Mouse (Mus musculus): Measurements from ENCODE around the gene Kif1b.

The Kif1b gene

GRCm38 (mm10) chr4:149307596-149308490, at the start of gene Kif1b:
Kif1b (minus strand) TSS chr4:149307693.
- DNase-seq (ENCODE audit: extremely low spot score, low spot score): peak; percentile 100

- no peak for DNase-seq (ENCODE audit: extremely low spot score, low spot score)
Measured at GRCm38 (mm10) chr4:149354671-149355070, 47.2 kb upstream of the Kif1b start.

- DNase-seq (ENCODE audit: extremely low spot score, low spot score): no peak
Measured at GRCm38 (mm10) chr4:149351596-149352150, 44.2 kb upstream of the Kif1b start.

GRCm38 (mm10) chr4:149348963-149349362, 41.5 kb upstream of the Kif1b start:
- DNase-seq (ENCODE audit: extremely low spot score, low spot score): no peak

- no peak for DNase-seq (ENCODE audit: extremely low spot score, low spot score)
Measured at GRCm38 (mm10) chr4:149345873-149346272, 38.4 kb upstream of the Kif1b start.

GRCm38 (mm10) chr4:149344311-149344710, 36.8 kb upstream of the Kif1b start:
- DNase-seq (ENCODE audit: extremely low spot score, low spot score): no peak

- DNase-seq (ENCODE audit: extremely low spot score, low spot score): no peak
Measured at GRCm38 (mm10) chr4:149340680-149341079, 33.2 kb upstream of the Kif1b start.

GRCm38 (mm10) chr4:149339426-149340214, 32.1 kb upstream of the Kif1b start:
- DNase-seq (ENCODE audit: extremely low spot score, low spot score): no peak

GRCm38 (mm10) chr4:149338137-149338536, 30.6 kb upstream of the Kif1b start:
- DNase-seq (ENCODE audit: extremely low spot score, low spot score): no peak

- DNase-seq (ENCODE audit: extremely low spot score, low spot score): no peak
Measured at GRCm38 (mm10) chr4:149337353-149337752, 29.9 kb upstream of the Kif1b start.

GRCm38 (mm10) chr4:149336302-149336701, 28.8 kb upstream of the Kif1b start:
- DNase-seq (ENCODE audit: extremely low spot score, low spot score): no peak

- DNase-seq (ENCODE audit: extremely low spot score, low spot score): no peak
Measured at GRCm38 (mm10) chr4:149334881-149335280, 27.4 kb upstream of the Kif1b start.

GRCm38 (mm10) chr4:149332726-149333125, 25.2 kb upstream of the Kif1b start:
- DNase-seq (ENCODE audit: extremely low spot score, low spot score): no peak

GRCm38 (mm10) chr4:149330495-149330894, 23.0 kb upstream of the Kif1b start:
- DNase-seq (ENCODE audit: extremely low spot score, low spot score): no peak

GRCm38 (mm10) chr4:149328735-149329134, 21.2 kb upstream of the Kif1b start:
- DNase-seq (ENCODE audit: extremely low spot score, low spot score): no peak

GRCm38 (mm10) chr4:149327281-149327680, 19.8 kb upstream of the Kif1b start:
- no peak for DNase-seq (ENCODE audit: extremely low spot score, low spot score)

- no peak for DNase-seq (ENCODE audit: extremely low spot score, low spot score)
Measured at GRCm38 (mm10) chr4:149325411-149326162, 18.1 kb upstream of the Kif1b start.

GRCm38 (mm10) chr4:149323730-149324129, 16.2 kb upstream of the Kif1b start:
- DNase-seq (ENCODE audit: extremely low spot score, low spot score): no peak

GRCm38 (mm10) chr4:149322718-149323117, 15.2 kb upstream of the Kif1b start:
- DNase-seq (ENCODE audit: extremely low spot score, low spot score): no peak

GRCm38 (mm10) chr4:149322286-149322685, 14.8 kb upstream of the Kif1b start:
- DNase-seq (ENCODE audit: extremely low spot score, low spot score): no peak

GRCm38 (mm10) chr4:149319088-149319487, 11.6 kb upstream of the Kif1b start:
- no peak for DNase-seq (ENCODE audit: extremely low spot score, low spot score)
